Mouse (Mus musculus) heart, embryonic 11.5 days (tissue): ENCODE measurements around the gene Ccdc27. TPM values are rescaled to one million over a fixed set of nuclear protein-coding genes. Genes with fewer than 3 reads are reported as not detected.

Experiments used
- ATAC-seq: fragments of 200-750 bp; cut with Nextera tagmentation; replicated peaks from 2 replicates; pipeline ENCODE4 v1.8.0; 2017; ENCODE audit warnings: moderate library complexity; ENCODE audit not compliant: insufficient number of reproducible peaks, low FRiP score, low TSS enrichment
- H3K27ac ChIP-seq: fragments of 300-500 bp; sonication (generic); 2 replicates; pipeline ENCODE4 v1.5.1; 2014; ENCODE audit warnings: mild to moderate bottlenecking, low read depth, low read length
- H3K27me3 ChIP-seq: fragments of 300-500 bp; sonication (generic); 2 replicates; pipeline ENCODE4 v1.6.1; 2014; ENCODE audit warnings: mild to moderate bottlenecking, low read length, mixed read lengths; ENCODE audit not compliant: control insufficient read depth, insufficient read depth
- H3K36me3 ChIP-seq: fragments of 300-500 bp; sonication (generic); 2 replicates; pipeline ENCODE4 v1.6.1; 2014; ENCODE audit warnings: mild to moderate bottlenecking, low read length, moderate library complexity, mixed read lengths; ENCODE audit not compliant: control insufficient read depth, insufficient read depth
- H3K4me1 ChIP-seq: fragments of 300-500 bp; sonication (generic); 2 replicates; pipeline ENCODE4 v1.6.1; 2014; ENCODE audit warnings: low read length; ENCODE audit not compliant: control insufficient read depth, insufficient read depth
- H3K4me2 ChIP-seq: fragments of 300-500 bp; sonication (generic); 2 replicates; pipeline ENCODE4 v1.6.1; 2014; ENCODE audit warnings: mild to moderate bottlenecking, moderate library complexity
- H3K4me3 ChIP-seq: fragments of 300-500 bp; sonication (generic); 2 replicates; pipeline ENCODE4 v1.5.1; 2014; ENCODE audit warnings: low read depth, low read length
- H3K9ac ChIP-seq: fragments of 300-500 bp; sonication (generic); 2 replicates; pipeline ENCODE4 v1.6.1; 2014; ENCODE audit warnings: mild to moderate bottlenecking, low read depth, low read length, moderate library complexity
- H3K9me3 ChIP-seq: fragments of 300-500 bp; sonication (generic); replicated peaks from 2 replicates; pipeline ENCODE4 v1.6.1; 2016; ENCODE audit warnings: low read length; ENCODE audit not compliant: control insufficient read depth
- WGBS: fragments of 180-500 bp; shearing (Covaris S2); extraction: QIAGEN DNeasy Blood & Tissue Kit; methylation state at CpG from one replicate; pipeline ENCODE4 v1.1.7; 2014; ENCODE audit not compliant: insufficient replicate concordance; 5-methylcytosine and 5-hydroxymethylcytosine counted together
- polyA plus RNA-seq: library from polyadenylated mRNA; unstranded; fragments of >200 nt; fragmentation: Nextera tagmentation; extraction: Ambion mirVana; gene quantifications from 2 replicates; pipeline ENCODE4 v1.2.1, GENCODE M21; 2014

Ccdc27 gene
- not detected in 2 replicates for polyA plus RNA-seq

- H3K9ac ChIP-seq: no peak within 1 kb of the TSS
- ATAC-seq: no peak
- no peak within 1 kb of the TSS for H3K4me3 ChIP-seq
- H3K4me2 ChIP-seq: no peak within 1 kb of the TSS
- H3K27me3 ChIP-seq: 0 out of 2 replicates have a peak, but pooled peaks cover 5% of the 10 kb centered on the region
- H3K36me3 ChIP-seq: no peaks in the 10 kb centered on the region
- no peak within 1 kb of the TSS for H3K27ac ChIP-seq
- no peaks in the 10 kb centered on the region for H3K4me1 ChIP-seq
- WGBS: 87% methylated on average over 9 of the region's 9 CpGs
- H3K9me3 ChIP-seq: no peaks in the 10 kb centered on the region
Measured at GRCm38 (mm10) chr4:154042577-154042976, at the start of gene Ccdc27. Gene Ccdc27, minus strand, starts transcription at chr4:154042677.

- no peaks in the 10 kb centered on the region for H3K9me3 ChIP-seq
- ATAC-seq: no peak
- H3K27ac ChIP-seq: no peak overlapping the region
- no peaks in the 10 kb centered on the region for H3K4me1 ChIP-seq
- H3K4me3 ChIP-seq: no peak overlapping the region
- H3K36me3 ChIP-seq: no peaks in the 10 kb centered on the region
- no peak overlapping the region for H3K9ac ChIP-seq
- peaks cover 41% of the 10 kb centered on the region for H3K27me3 ChIP-seq
- WGBS: 76% methylated on average over 8 of the region's 8 CpGs
- H3K4me2 ChIP-seq: no peak overlapping the region
Measured at GRCm38 (mm10) chr4:154091356-154091755, 48.9 kb upstream of the Ccdc27 start.

DNA sequence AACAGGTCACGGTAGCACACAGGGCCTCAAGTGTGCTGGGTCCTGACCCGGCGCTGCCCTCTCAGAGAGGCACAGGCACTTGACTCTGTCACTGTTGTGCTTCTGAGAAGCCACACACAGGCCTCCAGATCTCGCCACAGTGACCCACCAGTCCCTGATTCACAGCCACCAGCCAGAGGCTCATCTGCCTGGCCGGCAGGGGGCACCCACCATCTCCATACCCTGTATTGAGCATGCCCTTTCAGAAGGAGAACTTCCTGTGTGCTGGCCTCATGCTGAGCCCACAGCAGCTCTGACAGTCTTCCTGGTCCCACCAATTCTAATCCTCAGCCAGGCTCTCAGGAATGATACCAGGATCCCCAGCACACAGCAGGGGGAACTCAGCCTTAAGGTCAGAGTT lies 46.7 kb upstream of the Ccdc27 start:
- 43% methylated on average over 5 of the region's 5 CpGs for WGBS
- H3K27me3 ChIP-seq: peaks cover 41% of the 10 kb centered on the region
- no peaks in the 10 kb centered on the region for H3K9me3 ChIP-seq

DNA sequence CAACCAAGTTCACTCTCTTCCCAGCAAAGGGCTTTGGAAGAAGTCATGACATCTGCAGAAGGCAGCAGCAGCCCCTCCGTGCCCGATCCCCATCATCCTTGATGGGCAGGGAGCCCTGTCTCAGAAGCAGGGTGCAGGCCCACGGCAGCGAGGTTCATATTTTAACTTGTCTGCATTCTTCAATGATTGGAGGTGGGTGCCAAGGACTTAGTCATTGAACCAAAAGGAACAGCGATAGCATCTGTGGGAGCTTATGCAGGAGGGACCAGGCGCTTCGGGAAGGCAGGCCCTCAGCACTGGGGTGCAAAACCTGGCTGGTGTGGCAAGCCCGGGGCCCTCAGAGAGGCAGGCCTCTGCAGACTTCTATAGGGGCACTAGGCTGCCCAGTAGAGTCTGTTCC lies 44.0 kb upstream of the Ccdc27 start:
- Histone ChIP-seq H3K36me3 (no peaks in the 10 kb centered on the region), H3K9me3 (no peaks in the 10 kb centered on the region), H3K4me2 (no peak overlapping the region), H3K9ac (no peak overlapping the region), H3K4me3 (no peak overlapping the region), H3K27ac (no peak overlapping the region), H3K4me1 (no peaks in the 10 kb centered on the region), H3K27me3 (peaks cover 41% of the 10 kb centered on the region)
- no peak for ATAC-seq
- 81% methylated on average over 8 of the region's 8 CpGs for WGBS

More for the DNA sequence above, 46.7 kb upstream of the Ccdc27 start:
- ATAC-seq: no peak
- Histone ChIP-seq H3K4me3 (no peak overlapping the region), H3K4me2 (no peak overlapping the region), H3K27ac (no peak overlapping the region), H3K36me3 (no peaks in the 10 kb centered on the region), H3K9ac (no peak overlapping the region), H3K4me1 (no peaks in the 10 kb centered on the region)

GRCm38 (mm10) chr4:154085856-154086255 lies 43.4 kb upstream of the Ccdc27 start:
- Histone ChIP-seq H3K4me1 (no peaks in the 10 kb centered on the region; the same call in 1 of the 2 replicates), H3K36me3 (no peaks in the 10 kb centered on the region), H3K4me3 (no peak overlapping the region), H3K9me3 (no peaks in the 10 kb centered on the region), H3K27me3 (peaks cover 43% of the 10 kb centered on the region), H3K4me2 (no peak overlapping the region), H3K9ac (no peak overlapping the region), H3K27ac (no peak overlapping the region)
- 66% methylated on average over 3 of the region's 3 CpGs for WGBS
- ATAC-seq: no peak

DNA sequence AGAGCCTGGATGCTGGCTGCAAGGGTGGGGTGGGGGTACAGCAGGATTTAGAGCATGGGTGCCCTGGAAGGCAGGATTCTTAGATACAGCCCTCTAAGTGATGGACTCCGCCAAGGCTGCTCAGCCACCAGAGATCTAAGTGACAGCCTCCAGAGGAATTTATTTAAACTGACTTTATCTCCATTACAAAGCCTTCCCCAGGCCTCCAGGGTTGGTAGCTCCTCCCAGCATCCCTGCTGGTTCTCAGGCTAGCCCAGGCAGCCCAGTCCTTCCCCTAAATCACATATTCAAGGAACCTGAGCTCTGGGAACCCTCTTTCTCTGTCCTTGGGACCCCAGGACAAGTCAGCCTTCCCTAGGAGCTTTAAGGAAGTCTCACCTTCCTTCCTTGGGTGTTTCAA lies 39.5 kb upstream of the Ccdc27 start:
- Histone ChIP-seq H3K9ac (no peak overlapping the region), H3K4me1 (no peaks in the 10 kb centered on the region; the same call in 1 of the 2 replicates), H3K27ac (no peak overlapping the region), H3K4me2 (no peak overlapping the region), H3K27me3 (peaks cover 52% of the 10 kb centered on the region), H3K9me3 (no peaks in the 10 kb centered on the region), H3K36me3 (no peaks in the 10 kb centered on the region), H3K4me3 (no peak overlapping the region)
- ATAC-seq: no peak
- WGBS: 5% methylated on average over 1 of the region's 1 CpGs

DNA sequence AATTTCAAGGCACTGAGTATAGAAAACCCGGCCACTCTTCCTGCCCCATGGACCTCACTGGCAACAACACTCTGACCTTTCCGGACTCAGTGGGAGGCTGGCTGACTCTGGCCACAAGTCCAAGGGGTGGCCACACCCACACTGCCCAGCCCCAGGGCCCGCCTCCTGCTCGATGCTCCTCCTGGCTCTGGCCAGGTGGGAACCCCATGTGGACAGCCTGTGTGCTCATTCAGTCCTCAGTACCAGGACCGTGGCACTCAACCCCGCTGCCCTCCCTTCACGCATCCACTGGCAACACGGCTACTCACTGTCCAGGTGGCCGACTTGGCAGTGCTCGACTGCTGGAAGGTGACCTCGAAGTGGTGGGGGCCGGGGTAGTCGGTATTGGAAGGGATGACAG lies 38.5 kb upstream of the Ccdc27 start:
- Histone ChIP-seq H3K27ac (no peak overlapping the region), H3K27me3 (peaks cover 54% of the 10 kb centered on the region), H3K4me1 (no peaks in the 10 kb centered on the region; the same call in 1 of the 2 replicates), H3K4me3 (no peak overlapping the region), H3K9ac (no peak overlapping the region), H3K4me2 (0 out of 2 replicates have a peak overlapping the region, but pooled peaks have one; percentile 6), H3K36me3 (no peaks in the 10 kb centered on the region), H3K9me3 (no peaks in the 10 kb centered on the region)
- 5% methylated on average over 13 of the region's 13 CpGs for WGBS
- ATAC-seq: no peak

GRCm38 (mm10) chr4:154080211-154080610 lies 37.7 kb upstream of the Ccdc27 start:
- Histone ChIP-seq H3K9me3 (no peaks in the 10 kb centered on the region), H3K4me1 (no peaks in the 10 kb centered on the region; the same call in 1 of the 2 replicates), H3K4me3 (no peak overlapping the region), H3K27me3 (peaks cover 55% of the 10 kb centered on the region), H3K27ac (no peak overlapping the region), H3K36me3 (no peaks in the 10 kb centered on the region), H3K9ac (no peak overlapping the region), H3K4me2 (no peak overlapping the region)
- ATAC-seq: no peak
- 48% methylated on average over 4 of the region's 4 CpGs for WGBS

- Histone ChIP-seq H3K9ac (no peak overlapping the region), H3K27me3 (peaks cover 53% of the 10 kb centered on the region), H3K4me2 (no peak overlapping the region), H3K4me1 (no peaks in the 10 kb centered on the region), H3K4me3 (no peak overlapping the region), H3K9me3 (no peaks in the 10 kb centered on the region), H3K27ac (no peak overlapping the region), H3K36me3 (no peaks in the 10 kb centered on the region)
- ATAC-seq: no peak
- WGBS: 14% methylated on average over 13 of the region's 16 CpGs
Measured at GRCm38 (mm10) chr4:154071941-154072340, 29.5 kb upstream of the Ccdc27 start.
